Mouse (Mus musculus) myocyte (in vitro differentiated cells): ENCODE measurements around the gene Terb1.

Experiments
- CEBPB ChIP-seq: IDR thresholded peaks from 2 replicates; pipeline ENCODE4 v1.6.1; 2011; ENCODE audit warnings: mild to moderate bottlenecking, moderate library complexity; ENCODE audit not compliant: poor library complexity, insufficient read depth, severe bottlenecking
- REST ChIP-seq: IDR thresholded peaks from one replicate; pipeline ENCODE4 v1.6.1; 2011; ENCODE audit warnings: mild to moderate bottlenecking, control low read depth, moderate library complexity; ENCODE audit not compliant: insufficient read depth, insufficient read length

- TF ChIP-seq REST (no peak), CEBPB (no peak)
These were observed 23.8 kb upstream of the Terb1 start for GRCm38 (mm10) chr8:104533551-104533950.
